Mouse (Mus musculus): ENCODE results near the gene Mia2.

GRCm38 (mm10) chr12:59072286-59072685 is 23.3 kb upstream of the Mia2 start:
- TF ChIP-seq POLR2A (IDR thresholded peaks at IDR 0.05; ENCODE audit: insufficient read depth, low read length): no peak
- TF ChIP-seq CTCF (IDR thresholded peaks at IDR 0.05; ENCODE audit: low read depth, low read length): no peak
- no peak for TF ChIP-seq EP300 (IDR thresholded peaks at IDR 0.05; ENCODE audit: insufficient read depth, low read depth, low read length)

Data from ES-Bruce4 (cell line).